Mouse (Mus musculus) brain, embryonic 14.5 days (tissue): ENCODE results near the gene Kcnma1.

Experiments
- CTCF ChIP-seq: fragments of 200-500 bp; IDR thresholded peaks from 2 replicates; pipeline ENCODE4 v1.5.1; 2012; ENCODE audit warnings: inconsistent platforms, mild to moderate bottlenecking, moderate library complexity, borderline replicate concordance; ENCODE audit not compliant: insufficient read depth, insufficient read length; ENCODE audit errors: extremely low read depth
- POLR2A ChIP-seq: fragments of 200-500 bp; IDR thresholded peaks from 2 replicates; pipeline ENCODE4 v1.6.1; 2012; ENCODE audit warnings: mild to moderate bottlenecking, inconsistent platforms, borderline replicate concordance; ENCODE audit not compliant: poor library complexity, insufficient read depth, insufficient read length, severe bottlenecking; ENCODE audit errors: extremely low read depth

DNA sequence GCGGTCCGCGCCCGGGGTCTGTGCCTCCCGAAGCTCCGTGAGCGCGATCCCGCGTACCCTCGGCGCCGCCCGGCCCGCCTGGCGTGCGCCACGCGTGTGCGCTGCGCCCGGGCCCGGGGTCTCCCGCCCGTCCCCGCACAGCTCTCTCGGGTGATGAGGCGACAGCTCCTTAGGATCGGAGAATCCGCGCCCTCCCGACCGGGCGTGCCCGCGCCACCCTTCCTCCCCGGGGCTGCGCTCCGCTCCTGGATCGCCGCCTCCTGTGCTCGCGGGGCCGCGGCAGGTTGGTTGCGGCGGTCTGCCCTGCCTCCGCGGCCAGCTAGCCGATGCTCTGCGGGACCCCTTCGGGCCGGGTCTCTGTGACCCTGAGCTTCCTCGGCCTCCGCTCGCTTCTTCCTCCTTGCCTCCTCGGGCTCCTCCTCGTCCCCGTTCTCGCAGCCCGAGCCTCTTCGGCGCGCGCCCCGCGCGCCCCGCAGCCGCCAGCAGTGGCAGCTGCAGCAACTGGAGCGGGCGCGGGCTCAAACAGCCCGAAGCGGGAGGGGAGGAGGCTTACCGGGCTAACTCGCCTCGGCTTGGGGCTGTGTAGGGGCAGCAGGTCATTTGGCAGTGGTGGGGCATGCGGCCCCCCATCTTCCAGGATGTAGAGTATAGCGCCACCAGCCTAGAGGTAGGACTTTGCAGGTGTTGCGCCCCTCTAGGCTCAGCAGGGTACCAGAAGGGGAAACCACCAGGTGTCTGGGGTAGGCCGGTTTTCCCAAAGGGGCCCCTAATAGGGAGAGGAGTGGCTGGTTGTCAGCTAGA is 9.6 kb downstream of the Kcnma1 start:
- TF ChIP-seq CTCF = peak; percentile 43; the same call in 1 of the 2 replicates
- TF ChIP-seq POLR2A = no peak
